17 mouse cellular contexts compared by ENCODE assay signal in the genomic region with DNA sequence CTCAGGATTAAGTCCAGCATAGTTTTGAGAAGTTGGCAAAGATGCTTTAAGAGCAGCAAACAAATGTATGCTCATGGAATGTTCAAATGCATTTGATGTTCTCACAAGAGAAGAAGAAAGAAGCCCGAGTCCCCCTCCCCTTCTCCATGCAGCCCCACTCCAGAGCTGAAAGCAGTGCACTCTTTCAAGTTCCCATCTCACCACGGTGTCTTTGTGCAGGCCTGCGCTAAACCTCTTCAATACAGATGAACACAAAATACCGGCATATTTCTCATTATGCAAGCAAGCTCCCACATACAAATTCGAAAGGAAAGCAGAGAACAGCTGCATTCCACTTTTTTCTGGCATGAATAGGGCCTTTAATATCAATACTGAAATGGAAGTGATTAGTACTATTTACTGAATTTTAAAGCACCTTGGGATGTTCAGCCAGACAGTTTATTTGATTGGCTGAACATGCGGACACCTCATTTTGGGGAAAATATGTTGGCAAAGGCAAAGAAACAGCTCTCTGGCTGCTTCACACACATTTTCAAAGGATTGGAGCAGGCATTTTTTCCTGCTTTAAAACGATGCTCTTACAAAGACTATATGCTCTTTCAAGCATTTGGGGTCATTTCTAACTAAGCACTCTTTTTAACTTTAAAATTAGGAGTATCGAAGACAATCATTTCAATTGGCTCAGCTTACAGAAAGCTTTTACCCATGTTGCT.
DNase-seq lines count a peak whose midpoint lies in the region; ATAC-seq and TF ChIP-seq lines count a peak whose summit lies in the region.
"Had no signal": no experiment of that assay in that cellular context is flagged by ENCODE, and none has a peak within 500 bp of the region (broad histone marks: within the 10 kb centered on the region; RNA-seq: fewer than 3 reads in every experiment).

No protein-coding gene starts in this region.

- no peak overlapping the region for H3K4me2 ChIP-seq in hindbrain, embryonic 14.5 days (replicated peaks)
- H3K4me2 ChIP-seq in hindbrain, embryonic 12.5 days (replicated peaks), result no peak overlapping the region
- H3K4me2 ChIP-seq in forebrain, postnatal 0 days (ENCODE audit: low read depth), result peak overlapping the region; percentile 19; the same call in 1 of the 2 replicates
- no peak overlapping the region for H3K4me2 ChIP-seq in midbrain, embryonic 12.5 days (replicated peaks)
- H3K4me2 ChIP-seq: embryonic facial prominence, embryonic 15.5 days; hindbrain, embryonic 13.5 days; limb, embryonic 12.5 days; neural tube, embryonic 15.5 days had no signal

- WGBS in hindbrain, embryonic 14.5 days, result 54% methylated on average over 8 of the region's 8 CpGs
- 64% methylated on average over 8 of the region's 8 CpGs for WGBS in hindbrain, embryonic 12.5 days
- 10% methylated on average over 8 of the region's 8 CpGs for WGBS in forebrain, postnatal 0 days
- 37% methylated on average over 8 of the region's 8 CpGs for WGBS in midbrain, embryonic 12.5 days

- no peak for DNase-seq in hindbrain, embryonic 14.5 days (ENCODE audit: low spot score)
- DNase-seq in brain, embryonic 18.5 days (ENCODE audit: low read depth, low spot score), result peak; percentile 24
- DNase-seq in forebrain, postnatal 0 days, result peak; percentile 42
- DNase-seq in heart, postnatal 4 days, result no peak
- DNase-seq in lung, postnatal 36 days, result no peak
- no peak for DNase-seq in cerebellum, postnatal 36 days
- DNase-seq: cerebellum, adult 9-10 months; gastrocnemius, postnatal 10 days; kidney, adult 9 months; lung, adult 18-20 months had no signal

- no peak overlapping the region for H3K9ac ChIP-seq in hindbrain, embryonic 14.5 days
- no peak overlapping the region for H3K9ac ChIP-seq in hindbrain, embryonic 12.5 days
- H3K9ac ChIP-seq in forebrain, postnatal 0 days, result no peak overlapping the region
- H3K9ac ChIP-seq in midbrain, embryonic 12.5 days (replicated peaks), result no peak overlapping the region
- H3K9ac ChIP-seq: embryonic facial prominence, embryonic 15.5 days; hindbrain, embryonic 13.5 days; limb, embryonic 12.5 days; neural tube, embryonic 15.5 days had no signal

- TF ChIP-seq CTCF in forebrain, postnatal 0 days (IDR thresholded peaks at IDR 0.05; ENCODE audit: low read depth), result no peak

- H3K4me3 ChIP-seq in hindbrain, embryonic 14.5 days (replicated peaks; ENCODE audit: low read length), result no peak overlapping the region
- H3K4me3 ChIP-seq in hindbrain, embryonic 12.5 days, result no peak overlapping the region
- H3K4me3 ChIP-seq in forebrain, postnatal 0 days (ENCODE audit: low read depth, low read length), result no peak overlapping the region
- no peak overlapping the region for H3K4me3 ChIP-seq in midbrain, embryonic 12.5 days
- H3K4me3 ChIP-seq: embryonic facial prominence, embryonic 15.5 days; heart, embryonic 10.5 days; hindbrain, embryonic 13.5 days; limb, embryonic 12.5 days; neural tube, embryonic 15.5 days had no signal

- H3K9me3 ChIP-seq in hindbrain, embryonic 14.5 days (ENCODE audit: control insufficient read depth, low read length), result no peaks in the 10 kb centered on the region
- H3K9me3 ChIP-seq in hindbrain, embryonic 12.5 days (replicated peaks), result no peaks in the 10 kb centered on the region
- no peaks in the 10 kb centered on the region for H3K9me3 ChIP-seq in forebrain, postnatal 0 days (ENCODE audit: low read length)
- H3K9me3 ChIP-seq in midbrain, embryonic 12.5 days, result no peaks in the 10 kb centered on the region
- H3K9me3 ChIP-seq: embryonic facial prominence, embryonic 15.5 days; heart, embryonic 10.5 days; hindbrain, embryonic 13.5 days; limb, embryonic 12.5 days; neural tube, embryonic 15.5 days had no signal

- H3K36me3 ChIP-seq in hindbrain, embryonic 14.5 days (replicated peaks; ENCODE audit: control insufficient read depth, insufficient read depth), result no peaks in the 10 kb centered on the region
- H3K36me3 ChIP-seq in hindbrain, embryonic 12.5 days, result no peaks in the 10 kb centered on the region
- no peaks in the 10 kb centered on the region for H3K36me3 ChIP-seq in forebrain, postnatal 0 days (ENCODE audit: insufficient read depth)
- H3K36me3 ChIP-seq in midbrain, embryonic 12.5 days, result no peaks in the 10 kb centered on the region
- H3K36me3 ChIP-seq: embryonic facial prominence, embryonic 15.5 days; heart, embryonic 10.5 days; hindbrain, embryonic 13.5 days; limb, embryonic 12.5 days; neural tube, embryonic 15.5 days had no signal

- H3K27ac ChIP-seq in hindbrain, embryonic 14.5 days, result no peak overlapping the region
- no peak overlapping the region for H3K27ac ChIP-seq in hindbrain, embryonic 12.5 days
- no peak overlapping the region for H3K27ac ChIP-seq in forebrain, postnatal 0 days (ENCODE audit: low read depth, low read length)
- no peak overlapping the region for H3K27ac ChIP-seq in midbrain, embryonic 12.5 days (replicated peaks)
- H3K27ac ChIP-seq: embryonic facial prominence, embryonic 15.5 days; heart, embryonic 10.5 days; hindbrain, embryonic 13.5 days; limb, embryonic 12.5 days; neural tube, embryonic 15.5 days had no signal

- H3K4me1 ChIP-seq in hindbrain, embryonic 14.5 days (replicated peaks; ENCODE audit: control insufficient read depth, insufficient read depth, low read length), result 0 out of 2 replicates have a peak, but pooled peaks cover 3% of the 10 kb centered on the region
- H3K4me1 ChIP-seq in hindbrain, embryonic 12.5 days, result no peaks in the 10 kb centered on the region
- no peaks in the 10 kb centered on the region for H3K4me1 ChIP-seq in forebrain, postnatal 0 days (ENCODE audit: insufficient read depth)
- H3K4me1 ChIP-seq in midbrain, embryonic 12.5 days, result 0 out of 2 replicates have a peak, but pooled peaks cover 4% of the 10 kb centered on the region
- H3K4me1 ChIP-seq: embryonic facial prominence, embryonic 15.5 days; heart, embryonic 10.5 days; hindbrain, embryonic 13.5 days; limb, embryonic 12.5 days; neural tube, embryonic 15.5 days had no signal

- H3K27me3 ChIP-seq in hindbrain, embryonic 14.5 days (ENCODE audit: control insufficient read depth, insufficient read depth, low read length), result no peaks in the 10 kb centered on the region
- H3K27me3 ChIP-seq in hindbrain, embryonic 12.5 days, result no peaks in the 10 kb centered on the region
- no peaks in the 10 kb centered on the region for H3K27me3 ChIP-seq in forebrain, postnatal 0 days (ENCODE audit: insufficient read depth, low read length)
- no peaks in the 10 kb centered on the region for H3K27me3 ChIP-seq in midbrain, embryonic 12.5 days
- H3K27me3 ChIP-seq: embryonic facial prominence, embryonic 15.5 days; hindbrain, embryonic 13.5 days; limb, embryonic 12.5 days; neural tube, embryonic 15.5 days had no signal

- ATAC-seq in hindbrain, embryonic 14.5 days (ENCODE audit: low FRiP score), result peak; percentile 48; the same call in 1 of the 2 replicates
- ATAC-seq in hindbrain, embryonic 12.5 days (ENCODE audit: low FRiP score), result no peak
- ATAC-seq in forebrain, postnatal 0 days, result peak; percentile 73
- peak; percentile 93 for ATAC-seq in midbrain, embryonic 12.5 days (ENCODE audit: low FRiP score, low read depth)

Comparison
In these comparisons a context has a peak if more than half of its experiments do, and no peak if none do; other contexts are left out.
1. DNase-seq: peak in brain, embryonic 18.5 days (single experiment) and forebrain, postnatal 0 days (single experiment); none in hindbrain, embryonic 14.5 days (single experiment), heart, postnatal 4 days (single experiment), lung, postnatal 36 days (single experiment) and cerebellum, postnatal 36 days (0 of 2).